Mouse (Mus musculus): ENCODE measurements around the gene Rapgef2. TPM values are rescaled to one million over a fixed set of nuclear protein-coding genes. Genes with fewer than 3 reads are reported as not detected.
"Not testable (repeated sequence)": the region's sequence is repeated elsewhere in the genome, so short reads cannot be mapped to it uniquely, and the experiment has no call there.

Gene Rapgef2
- polyA plus RNA-seq, 1 experiment: 17.7 TPM

- no peaks in the 10 kb centered on the region for H3K9me3 ChIP-seq (replicated peaks; ENCODE audit: control insufficient read depth, insufficient read depth, low read length, poor library complexity, severe bottlenecking)
- no peak overlapping the region for H3K4me3 ChIP-seq (ENCODE audit: low read depth, low read length)
- no peak overlapping the region for H3K9ac ChIP-seq (ENCODE audit: low read depth, poor library complexity, severe bottlenecking)
- no peak for TF ChIP-seq CTCF (IDR thresholded peaks at IDR 0.05; ENCODE audit: low read depth, low read length)
- no peak for TF ChIP-seq POLR2A (IDR thresholded peaks at IDR 0.05; ENCODE audit: insufficient read depth, low read length)
- TF ChIP-seq EP300 (IDR thresholded peaks at IDR 0.05; ENCODE audit: insufficient read depth, low read depth, low read length): no peak
- H3K27ac ChIP-seq (ENCODE audit: insufficient read depth, low read length): no peak overlapping the region
- no peaks in the 10 kb centered on the region for H3K27me3 ChIP-seq (ENCODE audit: control insufficient read depth, insufficient read depth, low read length, poor library complexity, severe bottlenecking)
- no peaks in the 10 kb centered on the region for H3K36me3 ChIP-seq (ENCODE audit: control insufficient read depth, insufficient read depth, low read length, poor library complexity, severe bottlenecking)
- no peaks in the 10 kb centered on the region for H3K4me1 ChIP-seq (ENCODE audit: control insufficient read depth, insufficient read depth, low read length)
These were observed 58.0 kb downstream of the Rapgef2 start for GRCm38 (mm10) chr3:79228304-79228703.

GRCm38 (mm10) chr3:79227356-79228088 lies 58.8 kb downstream of the Rapgef2 start:
- Histone ChIP-seq H3K27ac (ENCODE audit: insufficient read depth, low read length) (no peak overlapping the region), H3K4me1 (ENCODE audit: control insufficient read depth, insufficient read depth, low read length) (no peaks in the 10 kb centered on the region), H3K9me3 (replicated peaks; ENCODE audit: control insufficient read depth, insufficient read depth, low read length, poor library complexity, severe bottlenecking) (no peaks in the 10 kb centered on the region), H3K4me3 (ENCODE audit: low read depth, low read length) (no peak overlapping the region), H3K27me3 (ENCODE audit: control insufficient read depth, insufficient read depth, low read length, poor library complexity, severe bottlenecking) (no peaks in the 10 kb centered on the region), H3K9ac (ENCODE audit: low read depth, poor library complexity, severe bottlenecking) (no peak overlapping the region), H3K36me3 (ENCODE audit: control insufficient read depth, insufficient read depth, low read length, poor library complexity, severe bottlenecking) (no peaks in the 10 kb centered on the region)
- TF ChIP-seq POLR2A (IDR thresholded peaks at IDR 0.05; ENCODE audit: insufficient read depth, low read length): no peak
- TF ChIP-seq CTCF (IDR thresholded peaks at IDR 0.05; ENCODE audit: low read depth, low read length): no peak
- no peak for TF ChIP-seq EP300 (IDR thresholded peaks at IDR 0.05; ENCODE audit: insufficient read depth, low read depth, low read length)

GRCm38 (mm10) chr3:79226807-79227206 lies 59.5 kb downstream of the Rapgef2 start:
- not testable (repeated sequence) for H3K9ac ChIP-seq (ENCODE audit: low read depth, poor library complexity, severe bottlenecking); H3K27me3 ChIP-seq (ENCODE audit: control insufficient read depth, insufficient read depth, low read length, poor library complexity, severe bottlenecking); H3K36me3 ChIP-seq (ENCODE audit: control insufficient read depth, insufficient read depth, low read length, poor library complexity, severe bottlenecking); H3K4me1 ChIP-seq (ENCODE audit: control insufficient read depth, insufficient read depth, low read length); H3K27ac ChIP-seq (ENCODE audit: insufficient read depth, low read length); H3K4me3 ChIP-seq (ENCODE audit: low read depth, low read length); H3K9me3 ChIP-seq (replicated peaks; ENCODE audit: control insufficient read depth, insufficient read depth, low read length, poor library complexity, severe bottlenecking)

- Histone ChIP-seq H3K9ac (ENCODE audit: low read depth, poor library complexity, severe bottlenecking) (no peak overlapping the region), H3K4me1 (ENCODE audit: control insufficient read depth, insufficient read depth, low read length) (no peaks in the 10 kb centered on the region), H3K9me3 (replicated peaks; ENCODE audit: control insufficient read depth, insufficient read depth, low read length, poor library complexity, severe bottlenecking) (no peaks in the 10 kb centered on the region), H3K36me3 (ENCODE audit: control insufficient read depth, insufficient read depth, low read length, poor library complexity, severe bottlenecking) (no peaks in the 10 kb centered on the region), H3K27me3 (ENCODE audit: control insufficient read depth, insufficient read depth, low read length, poor library complexity, severe bottlenecking) (no peaks in the 10 kb centered on the region), H3K4me3 (ENCODE audit: low read depth, low read length) (no peak overlapping the region), H3K27ac (ENCODE audit: insufficient read depth, low read length) (no peak overlapping the region)
- no peak for TF ChIP-seq CTCF (IDR thresholded peaks at IDR 0.05; ENCODE audit: low read depth, low read length)
- no peak for TF ChIP-seq EP300 (IDR thresholded peaks at IDR 0.05; ENCODE audit: insufficient read depth, low read depth, low read length)
- TF ChIP-seq POLR2A (IDR thresholded peaks at IDR 0.05; ENCODE audit: insufficient read depth, low read length): no peak
These were observed 60.4 kb downstream of the Rapgef2 start for GRCm38 (mm10) chr3:79225888-79226287.

GRCm38 (mm10) chr3:79224352-79224751 lies 62.0 kb downstream of the Rapgef2 start:
- Histone ChIP-seq H3K4me3 (ENCODE audit: low read depth, low read length) (no peak overlapping the region), H3K27ac (ENCODE audit: insufficient read depth, low read length) (no peak overlapping the region), H3K9ac (ENCODE audit: low read depth, poor library complexity, severe bottlenecking) (no peak overlapping the region), H3K4me1 (ENCODE audit: control insufficient read depth, insufficient read depth, low read length) (no peaks in the 10 kb centered on the region), H3K9me3 (replicated peaks; ENCODE audit: control insufficient read depth, insufficient read depth, low read length, poor library complexity, severe bottlenecking) (no peaks in the 10 kb centered on the region), H3K36me3 (ENCODE audit: control insufficient read depth, insufficient read depth, low read length, poor library complexity, severe bottlenecking) (no peaks in the 10 kb centered on the region), H3K27me3 (ENCODE audit: control insufficient read depth, insufficient read depth, low read length, poor library complexity, severe bottlenecking) (no peaks in the 10 kb centered on the region)
- TF ChIP-seq CTCF (IDR thresholded peaks at IDR 0.05; ENCODE audit: low read depth, low read length): no peak
- no peak for TF ChIP-seq POLR2A (IDR thresholded peaks at IDR 0.05; ENCODE audit: insufficient read depth, low read length)
- TF ChIP-seq EP300 (IDR thresholded peaks at IDR 0.05; ENCODE audit: insufficient read depth, low read depth, low read length): no peak

- TF ChIP-seq CTCF (IDR thresholded peaks at IDR 0.05; ENCODE audit: low read depth, low read length): no peak
- TF ChIP-seq POLR2A (IDR thresholded peaks at IDR 0.05; ENCODE audit: insufficient read depth, low read length): no peak
- no peak for TF ChIP-seq EP300 (IDR thresholded peaks at IDR 0.05; ENCODE audit: insufficient read depth, low read depth, low read length)
- H3K27ac ChIP-seq (ENCODE audit: insufficient read depth, low read length): no peak overlapping the region
- no peaks in the 10 kb centered on the region for H3K27me3 ChIP-seq (ENCODE audit: control insufficient read depth, insufficient read depth, low read length, poor library complexity, severe bottlenecking)
- no peak overlapping the region for H3K4me3 ChIP-seq (ENCODE audit: low read depth, low read length)
- peaks cover 3% of the 10 kb centered on the region for H3K4me1 ChIP-seq (ENCODE audit: control insufficient read depth, insufficient read depth, low read length)
- H3K9me3 ChIP-seq (replicated peaks; ENCODE audit: control insufficient read depth, insufficient read depth, low read length, poor library complexity, severe bottlenecking): no peaks in the 10 kb centered on the region
- no peak overlapping the region for H3K9ac ChIP-seq (ENCODE audit: low read depth, poor library complexity, severe bottlenecking)
- H3K36me3 ChIP-seq (ENCODE audit: control insufficient read depth, insufficient read depth, low read length, poor library complexity, severe bottlenecking): no peaks in the 10 kb centered on the region
These were observed 63.0 kb downstream of the Rapgef2 start for GRCm38 (mm10) chr3:79223281-79223680.

All from ES-Bruce4 (cell line).